Comparison of ENCODE assay signal across 8 mouse cellular contexts in the genomic region with DNA sequence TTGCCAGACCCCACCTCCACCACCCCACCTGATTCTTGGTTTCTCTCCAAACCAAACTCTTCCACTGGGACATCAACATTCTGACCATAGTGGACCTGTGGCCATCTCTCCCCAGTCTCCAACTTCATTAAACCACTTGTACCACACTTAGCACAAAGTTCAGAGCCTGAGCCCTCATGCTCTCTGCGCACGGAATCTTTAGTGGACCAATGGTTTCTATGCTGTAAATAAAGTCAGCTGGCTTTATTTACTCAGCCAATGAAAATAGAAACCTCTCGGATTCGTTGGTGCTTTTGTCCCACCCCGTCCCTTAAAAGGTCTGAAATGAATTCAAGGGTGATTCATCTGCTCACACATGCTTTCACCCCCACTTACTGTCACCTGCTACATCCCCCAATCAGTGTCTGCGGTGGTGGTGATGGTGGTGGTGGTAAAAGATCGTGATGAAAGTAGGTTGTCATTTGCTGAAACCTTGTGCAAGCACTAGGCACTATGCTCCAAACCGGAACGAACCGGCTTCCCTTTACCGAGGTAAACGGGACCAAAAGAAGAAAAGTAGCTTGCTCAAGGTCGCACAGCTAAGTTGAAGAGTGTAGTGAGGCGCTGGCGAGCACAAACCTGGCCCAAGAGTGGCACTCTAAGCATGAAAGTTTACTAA. TPM values are rescaled to one million over a fixed set of nuclear protein-coding genes. Genes with fewer than 3 reads are reported as not detected.
DNase-seq lines count a peak whose midpoint lies in the region; ATAC-seq lines count a peak whose summit lies in the region.

No protein-coding gene starts in this region.

- ATAC-seq in forebrain, embryonic 13.5 days, result no peak
- ATAC-seq in megakaryocyte, adult 5-6 weeks (ENCODE audit: poor library complexity, severe bottlenecking), result peak; percentile 77

- H3K4me3 ChIP-seq in forebrain, embryonic 13.5 days, result peak overlapping the region; percentile 87

- peak overlapping the region; percentile 93 for H3K4me2 ChIP-seq in forebrain, embryonic 13.5 days

- H3K4me1 ChIP-seq in forebrain, embryonic 13.5 days, result peaks cover 19% of the 10 kb centered on the region

- H3K27ac ChIP-seq in forebrain, embryonic 13.5 days, result no peak overlapping the region

- H3K36me3 ChIP-seq in forebrain, embryonic 13.5 days (ENCODE audit: poor library complexity, severe bottlenecking), result 0 out of 2 replicates have a peak, but pooled peaks cover 5% of the 10 kb centered on the region

- DNase-seq in adrenal gland, adult (ENCODE audit: inconsistent age in 2 of 2, low spot score in 1 of 2), result peak; percentile 52 to 80
- DNase-seq in adrenal gland, postnatal 4 days (ENCODE audit: low spot score in 2 of 2), result no peak
- peak; percentile 8 for DNase-seq in spleen, adult 12 weeks (ENCODE audit: low spot score)
- no peak for DNase-seq in spleen, postnatal 4 days (ENCODE audit: low spot score in 2 of 2)
- peak; percentile 51 for DNase-seq in kidney, postnatal 10 days
- DNase-seq in thymus, postnatal 0 days (ENCODE audit: low spot score), result peak; percentile 47

- H3K9me3 ChIP-seq in forebrain, embryonic 13.5 days (replicated peaks), result no peaks in the 10 kb centered on the region

- H3K9ac ChIP-seq in forebrain, embryonic 13.5 days, result peak overlapping the region; percentile 93

- peaks cover 6% of the 10 kb centered on the region; the same call in 1 of the 2 replicates for H3K27me3 ChIP-seq in forebrain, embryonic 13.5 days

- WGBS in forebrain, embryonic 13.5 days, result 20% methylated on average over 15 of the region's 15 CpGs

RNA-seq across cellular contexts. Expression of a gene that starts 1.3 kb away (rescaled TPM):
- total RNA-seq in adrenal gland, postnatal 4 days (2021), result 1 to 10 TPM; 2.9 to 4.0 TPM
- 1.8 and 2.2 TPM in 2 replicates for polyA plus RNA-seq in forebrain, embryonic 13.5 days (2015; fragmentation: Nextera tagmentation; extraction: Ambion mirVana)
- total RNA-seq in megakaryocyte, adult 5-6 weeks (2015), result not detected in 2 replicates
- total RNA-seq in megakaryocyte, adult 5-6 weeks (2017), result 0.48 TPM in 1 of 2 replicates, not detected in the other
- 0.23 and 0.56 TPM in 2 replicates for polyA plus RNA-seq in thymus, postnatal 0 days (2015; fragmentation: Nextera tagmentation; extraction: Ambion mirVana)

Comparison
In these comparisons a context has a peak if more than half of its experiments do, and no peak if none do; other contexts are left out.
1. DNase-seq: peak in adrenal gland, adult (2 of 2), spleen, adult 12 weeks (single experiment), kidney, postnatal 10 days (single experiment) and thymus, postnatal 0 days (single experiment); none in adrenal gland, postnatal 4 days (0 of 2) and spleen, postnatal 4 days (0 of 2).